Mouse (Mus musculus) E14TG2a.4 (cell line): Measurements from ENCODE around the gene Gin1.

Experiments
- H3K27me3 ChIP-seq: 2 replicates; pipeline ENCODE4 v1.6.1; 2014; ENCODE audit warnings: low read length, control low read depth; ENCODE audit not compliant: insufficient read depth
- H3K36me3 ChIP-seq: 2 replicates; pipeline ENCODE4 v1.6.1; 2014; ENCODE audit warnings: low read length, control low read depth; ENCODE audit not compliant: insufficient read depth
- H3K4me1 ChIP-seq: replicated peaks from 2 replicates; pipeline ENCODE4 v1.6.1; 2014; ENCODE audit warnings: low read depth, low read length, control low read depth
- H3K4me3 ChIP-seq: replicated peaks from 2 replicates; pipeline ENCODE4 v1.5.1; 2014; ENCODE audit warnings: mild to moderate bottlenecking, low read length
- H3K9me3 ChIP-seq: 2 replicates; pipeline ENCODE4 v1.6.1; 2014; ENCODE audit warnings: low read length, control low read depth
- CTCF ChIP-seq: conservative IDR thresholded peaks from 2 replicates; pipeline ENCODE4 v1.5.1; 2014; ENCODE audit warnings: low read length
- NANOG ChIP-seq: IDR thresholded peaks from 2 replicates; pipeline ENCODE4 v1.6.1; 2014; ENCODE audit warnings: borderline replicate concordance, low read length, mixed read lengths
- POU5F1 ChIP-seq: IDR thresholded peaks from 2 replicates; pipeline ENCODE4 v1.6.1; 2014; ENCODE audit warnings: low read length, borderline replicate concordance

Gene Gin1

DNA sequence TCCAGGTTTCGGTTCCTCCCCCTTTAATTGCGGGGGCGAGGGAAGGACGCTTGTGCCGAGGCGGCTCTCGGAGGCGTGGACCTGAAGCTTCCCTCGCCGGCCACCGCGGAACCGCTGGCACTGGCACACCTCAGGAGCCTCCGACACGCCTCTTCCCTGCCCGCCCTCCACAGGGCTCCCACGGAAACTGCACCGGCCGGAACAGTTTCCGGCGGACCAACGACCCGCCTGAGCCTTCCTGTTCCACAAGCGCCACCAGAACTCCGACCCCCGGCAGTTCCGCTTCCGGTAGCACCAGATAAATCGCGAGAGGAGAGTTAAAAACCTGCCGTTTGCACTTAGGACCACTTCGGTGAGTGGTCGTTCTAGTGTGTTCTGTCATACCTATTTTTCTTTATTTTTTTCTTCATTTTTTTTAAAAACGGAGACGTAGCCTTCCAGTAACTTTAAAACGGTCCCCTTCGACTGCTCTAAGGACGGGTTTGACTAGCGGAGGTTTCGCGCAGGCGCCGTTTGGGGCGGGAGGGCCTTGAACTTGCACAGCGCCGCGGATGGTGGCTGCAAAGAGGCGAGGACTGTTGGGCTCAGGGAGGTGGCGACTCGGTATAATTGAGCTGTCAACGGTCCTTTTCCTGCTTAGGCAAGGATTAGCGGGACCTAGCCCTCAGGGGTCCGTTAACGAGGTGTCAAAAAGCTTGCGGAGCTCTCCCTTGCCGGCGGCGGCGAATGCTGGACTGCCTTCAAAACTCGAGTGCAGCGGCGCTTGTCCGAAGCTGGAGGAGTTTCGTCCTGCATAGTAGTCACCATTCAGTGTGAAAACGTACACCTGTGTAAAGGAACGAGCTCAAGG, at the start of gene Gin1, which contains the start of gene Ppip5k2:
Gene Gin1 (plus strand): TSS at position 269 of the 850 bp plus-strand sequence.
Gene Ppip5k2 (minus strand): TSS at position 508 of the 850 bp plus-strand sequence.
- TF ChIP-seq NANOG (no peak), CTCF (no peak), POU5F1 (no peak)
- H3K4me1 ChIP-seq = peaks cover 28% of the 10 kb centered on the region

DNA sequence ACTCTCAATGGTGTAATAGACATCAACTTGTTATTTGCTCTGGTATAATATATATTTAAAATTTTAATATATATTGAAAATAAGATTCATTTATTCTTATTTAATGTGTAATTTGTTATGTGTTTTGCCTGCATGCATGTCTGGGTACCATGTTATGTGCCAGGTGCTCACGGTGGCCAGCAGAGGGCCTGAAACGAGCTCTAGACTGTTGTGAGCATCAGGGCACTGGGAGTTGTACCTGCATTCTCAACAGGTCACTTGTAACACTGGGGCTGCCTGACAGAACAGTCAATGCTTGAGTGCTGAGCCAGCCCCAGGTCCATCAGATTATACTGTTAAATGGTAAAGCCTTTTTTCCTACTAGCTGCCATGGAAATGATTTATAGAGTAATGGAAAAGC, 43.2 kb upstream of the Gin1 start:
- Histone ChIP-seq H3K9me3 (no peaks in the 10 kb centered on the region), H3K4me1 (no peaks in the 10 kb centered on the region), H3K36me3 (peaks cover 35% of the 10 kb centered on the region), H3K27me3 (no peaks in the 10 kb centered on the region), H3K4me3 (no peak overlapping the region)
- TF ChIP-seq NANOG (no peak), CTCF (peak; percentile 34)

More for the DNA sequence above, at the start of gene Gin1, which contains the start of gene Ppip5k2:
- H3K27me3 ChIP-seq = no peaks in the 10 kb centered on the region
- H3K36me3 ChIP-seq = no peaks in the 10 kb centered on the region
- H3K4me3 ChIP-seq = peak within 1 kb of the TSS; percentile 98
- no peaks in the 10 kb centered on the region for H3K9me3 ChIP-seq

DNA sequence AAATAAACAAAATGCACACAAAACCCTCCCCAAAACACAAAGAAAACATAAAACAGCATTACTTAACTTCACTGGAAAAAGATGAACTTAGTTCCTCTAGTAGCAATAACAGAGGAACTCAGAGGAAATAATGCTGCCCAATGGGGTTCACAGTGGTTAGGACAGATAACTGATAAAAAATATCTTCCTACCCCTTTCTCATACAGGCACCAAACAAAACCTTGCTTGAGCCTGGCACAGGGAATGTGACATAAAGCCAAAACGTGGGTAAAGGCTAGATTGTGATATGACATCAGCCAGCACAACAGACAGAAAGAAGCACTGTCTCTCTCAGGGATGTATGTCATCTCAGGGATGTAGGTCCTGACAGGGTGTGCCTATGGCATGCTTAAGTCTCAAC, 40.6 kb upstream of the Gin1 start:
- H3K4me1 ChIP-seq = no peaks in the 10 kb centered on the region
- H3K4me3 ChIP-seq = no peak overlapping the region
- peaks cover 41% of the 10 kb centered on the region for H3K36me3 ChIP-seq
- no peaks in the 10 kb centered on the region for H3K9me3 ChIP-seq
- no peaks in the 10 kb centered on the region for H3K27me3 ChIP-seq
- TF ChIP-seq CTCF = no peak
- TF ChIP-seq POU5F1 = no peak
- no peak for TF ChIP-seq NANOG

DNA sequence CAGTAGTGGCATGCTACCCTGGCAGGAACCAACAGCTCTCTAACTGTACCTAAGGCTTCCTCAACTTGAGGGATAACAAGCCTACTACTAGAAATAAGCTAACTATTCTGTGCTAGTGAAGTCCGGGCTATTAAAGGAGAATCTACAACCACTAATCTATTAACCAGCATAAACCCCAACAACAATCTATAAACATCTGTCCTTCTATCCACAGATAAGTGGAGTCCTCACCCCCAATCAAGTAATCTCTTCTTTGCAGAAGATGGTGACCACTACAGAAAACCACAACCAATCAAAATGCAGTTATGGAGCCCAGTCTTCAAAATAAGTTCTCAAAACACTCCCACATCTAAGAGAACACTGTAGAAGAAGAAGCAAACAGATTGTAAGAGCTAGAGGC, 26.9 kb upstream of the Gin1 start:
- no peak overlapping the region for H3K4me3 ChIP-seq
- H3K27me3 ChIP-seq = no peaks in the 10 kb centered on the region
- TF ChIP-seq CTCF (no peak), POU5F1 (no peak), NANOG (no peak)
- H3K36me3 ChIP-seq = peaks cover 65% of the 10 kb centered on the region
- 0 out of 2 replicates have a peak, but pooled peaks cover 2% of the 10 kb centered on the region for H3K4me1 ChIP-seq
- H3K9me3 ChIP-seq = no peaks in the 10 kb centered on the region

DNA sequence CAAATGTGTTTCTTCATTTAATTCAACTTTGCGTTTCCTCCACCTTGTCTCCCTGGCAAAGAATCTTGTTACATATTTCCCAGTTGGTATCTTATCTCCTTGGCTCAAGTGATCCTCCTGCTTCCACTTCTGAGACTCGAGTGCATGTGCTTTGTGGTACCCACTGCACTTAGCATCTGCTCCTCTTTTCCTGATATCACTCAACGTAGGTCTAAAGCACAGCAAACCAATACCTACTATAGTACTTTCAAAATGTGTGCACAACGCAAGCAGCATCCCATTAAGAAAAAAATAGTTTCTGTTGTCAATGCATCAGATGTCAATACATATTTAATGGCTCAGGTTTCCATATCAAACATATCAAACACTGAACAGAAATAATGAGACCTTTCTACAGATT, 24.3 kb upstream of the Gin1 start:
- no peaks in the 10 kb centered on the region for H3K4me1 ChIP-seq
- H3K4me3 ChIP-seq = no peak overlapping the region
- H3K36me3 ChIP-seq = peaks cover 65% of the 10 kb centered on the region
- TF ChIP-seq CTCF (no peak), NANOG (no peak), POU5F1 (no peak)
- H3K9me3 ChIP-seq = no peaks in the 10 kb centered on the region
- H3K27me3 ChIP-seq = no peaks in the 10 kb centered on the region

DNA sequence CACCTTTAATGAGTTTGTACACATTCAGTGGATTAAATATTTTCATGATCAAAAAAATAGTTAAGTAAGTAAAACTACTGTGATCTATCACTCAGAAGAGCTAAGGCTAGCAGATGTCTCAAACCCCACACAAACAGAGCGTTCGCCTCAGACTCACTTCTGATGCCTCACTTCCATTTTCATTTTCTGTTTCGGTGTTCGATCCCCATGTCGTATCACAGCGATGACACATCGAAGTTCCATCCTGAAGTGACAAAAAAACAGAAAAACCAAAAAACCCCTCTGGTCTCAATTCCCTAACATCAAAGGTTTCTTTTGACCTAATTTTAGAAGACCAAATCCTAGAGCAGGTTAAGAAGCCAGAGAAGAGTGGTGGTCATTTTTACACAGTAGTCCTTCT, 23.7 kb upstream of the Gin1 start:
- no peak for TF ChIP-seq CTCF
- TF ChIP-seq NANOG = no peak
- TF ChIP-seq POU5F1 = no peak
- H3K36me3 ChIP-seq = peaks cover 64% of the 10 kb centered on the region
- no peaks in the 10 kb centered on the region for H3K4me1 ChIP-seq
- no peaks in the 10 kb centered on the region for H3K27me3 ChIP-seq
- no peak overlapping the region for H3K4me3 ChIP-seq
- H3K9me3 ChIP-seq = no peaks in the 10 kb centered on the region

DNA sequence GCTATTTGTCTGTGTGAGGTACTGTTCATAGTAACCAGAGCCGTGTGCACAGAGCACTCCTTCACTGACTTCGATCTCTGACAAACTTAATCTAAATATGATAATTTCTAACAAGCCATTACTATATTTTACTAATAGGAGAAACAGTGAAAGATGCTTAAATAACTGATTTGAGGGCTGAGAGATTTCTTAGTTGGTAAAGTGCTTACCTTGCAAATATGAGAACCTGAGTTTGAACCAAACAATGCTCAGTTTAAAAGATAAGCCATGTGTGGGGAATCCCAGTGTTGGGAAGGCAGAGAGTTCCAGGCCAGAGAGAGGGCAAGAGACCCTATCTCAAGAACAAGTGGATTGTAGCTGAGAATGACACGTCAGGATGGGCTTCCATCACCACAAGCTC, 21.8 kb upstream of the Gin1 start:
- Histone ChIP-seq H3K27me3 (no peaks in the 10 kb centered on the region), H3K36me3 (peaks cover 67% of the 10 kb centered on the region), H3K4me1 (no peaks in the 10 kb centered on the region), H3K4me3 (no peak overlapping the region), H3K9me3 (no peaks in the 10 kb centered on the region)
- TF ChIP-seq POU5F1 = no peak
- TF ChIP-seq CTCF = no peak
- TF ChIP-seq NANOG = no peak

DNA sequence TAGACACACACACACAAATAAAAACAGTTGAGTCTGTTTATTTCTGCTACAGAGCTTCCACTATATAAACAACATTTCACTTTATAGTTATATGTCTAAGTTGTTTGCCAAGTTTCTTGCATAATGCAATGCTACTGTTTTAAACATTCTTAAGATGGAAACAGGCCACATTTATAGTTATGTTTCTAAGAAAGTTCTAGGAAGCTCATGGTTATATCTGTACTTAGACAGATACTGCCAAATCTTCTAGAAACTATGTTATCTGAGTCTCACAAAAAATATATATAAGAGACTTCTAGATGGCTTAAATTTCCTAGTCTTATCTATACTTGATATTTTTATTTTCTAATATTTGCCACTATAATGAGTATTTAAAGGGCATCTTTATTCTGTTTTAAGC, 16.8 kb upstream of the Gin1 start:
- peaks cover 53% of the 10 kb centered on the region for H3K36me3 ChIP-seq
- H3K9me3 ChIP-seq = no peaks in the 10 kb centered on the region

DNA sequence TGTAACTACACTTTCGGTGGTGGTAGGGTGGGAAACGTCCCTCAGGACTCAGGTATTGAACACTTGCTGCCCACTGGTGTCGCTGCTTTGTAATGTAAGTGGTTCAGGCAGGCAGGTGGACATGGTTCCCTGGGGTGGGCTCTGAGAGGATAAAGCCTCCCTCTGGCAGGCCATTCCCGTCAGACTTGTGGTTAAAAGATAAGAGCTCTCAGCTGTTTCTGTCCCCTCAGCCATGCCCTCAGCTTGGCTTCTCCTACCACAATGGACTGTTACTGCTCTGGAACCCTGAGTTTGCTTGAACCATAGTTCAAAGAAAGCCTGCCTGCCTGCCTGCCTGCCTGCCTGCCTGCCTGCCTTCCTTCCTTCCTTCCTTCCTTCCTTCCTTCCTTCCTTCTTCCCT, 15.6 kb upstream of the Gin1 start:
- Histone ChIP-seq H3K27me3 (no peaks in the 10 kb centered on the region), H3K36me3 (peaks cover 51% of the 10 kb centered on the region), H3K4me3 (no peak overlapping the region), H3K9me3 (no peaks in the 10 kb centered on the region), H3K4me1 (no peaks in the 10 kb centered on the region)
- TF ChIP-seq POU5F1 (no peak), NANOG (no peak), CTCF (no peak)

More for the DNA sequence above, 16.8 kb upstream of the Gin1 start:
- TF ChIP-seq CTCF (no peak), POU5F1 (no peak), NANOG (no peak)
- no peak overlapping the region for H3K4me3 ChIP-seq
- no peaks in the 10 kb centered on the region for H3K27me3 ChIP-seq
- H3K4me1 ChIP-seq = no peaks in the 10 kb centered on the region
